Mouse (Mus musculus): ENCODE results near the gene Hspb6. TPM values are rescaled to one million over a fixed set of nuclear protein-coding genes. Genes with fewer than 3 reads are reported as not detected.

Hspb6 gene
- polyA plus RNA-seq, 1 experiment from 2014 or later = 7.8 TPM

DNA sequence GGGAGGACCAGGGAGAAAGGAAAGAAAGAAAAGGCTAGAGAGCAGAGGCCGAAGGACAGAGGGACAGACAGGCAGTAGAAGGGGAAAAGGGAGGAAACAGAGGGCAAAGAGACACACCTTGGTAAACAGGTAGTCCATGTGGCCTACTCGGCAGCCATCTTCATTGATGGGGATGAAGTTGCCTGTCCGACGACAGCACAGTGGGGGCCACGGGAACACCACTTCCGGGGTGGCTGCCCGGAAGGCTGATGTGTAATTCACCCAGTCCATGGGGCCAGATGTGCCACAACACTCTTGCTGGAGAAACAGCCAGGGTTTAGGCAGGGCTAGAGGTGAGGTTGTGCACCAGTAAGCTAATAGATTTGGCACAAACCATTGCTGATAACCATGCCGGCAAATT is 53.0 kb downstream of the Hspb6 start:
- WGBS = 88% methylated on average over 8 of the region's 8 CpGs
- Histone ChIP-seq H3K4me2 (no peak overlapping the region), H3K9me3 (no peaks in the 10 kb centered on the region), H3K27ac (no peak overlapping the region), H3K4me1 (replicated peaks) (peaks cover 9% of the 10 kb centered on the region; the same call in 1 of the 2 replicates), H3K9ac (peak overlapping the region; percentile 24; the same call in 1 of the 2 replicates), H3K27me3 (no peaks in the 10 kb centered on the region), H3K36me3 (no peaks in the 10 kb centered on the region), H3K4me3 (no peak overlapping the region)
- ATAC-seq (ENCODE audit: low FRiP score) = no peak

Small RNA genes within 50 kb of the gene (microRNA-seq; reads per million reads assigned to microRNA genes)
- gene Gm38670 (not detected), gene Mir3569 (not detected)

Other genes with a start within 250 kb of the Hspb6 start
- 118 and 126 TPM in 2 replicates for gene Alkbh6, start 243.5 kb upstream of the Hspb6 start, polyA plus RNA-seq (2015; fragmentation: Nextera tagmentation; extraction: Ambion mirVana)
- gene Syne4, start 237.4 kb upstream of the Hspb6 start, polyA plus RNA-seq (2015; fragmentation: Nextera tagmentation; extraction: Ambion mirVana) = 13.1 and 16.8 TPM in 2 replicates
- 0.36 TPM in 1 of 2 replicates, not detected in the other for gene E130208F15Rik, start 230.4 kb upstream of the Hspb6 start, polyA plus RNA-seq (2015; fragmentation: Nextera tagmentation; extraction: Ambion mirVana)
- gene Sdhaf1, start 228.3 kb upstream of the Hspb6 start, polyA plus RNA-seq (2015; fragmentation: Nextera tagmentation; extraction: Ambion mirVana) = 21.4 and 21.6 TPM in 2 replicates
- gene Lrfn3, start 189.4 kb upstream of the Hspb6 start, polyA plus RNA-seq (2015; fragmentation: Nextera tagmentation; extraction: Ambion mirVana) = 13.2 and 13.4 TPM in 2 replicates
- 29.8 and 38.1 TPM in 2 replicates for gene Tyrobp, start 138.4 kb upstream of the Hspb6 start, polyA plus RNA-seq (2015; fragmentation: Nextera tagmentation; extraction: Ambion mirVana)
- gene Hcst, start 132.3 kb upstream of the Hspb6 start, polyA plus RNA-seq (2015; fragmentation: Nextera tagmentation; extraction: Ambion mirVana) = 0.52 and 0.88 TPM in 2 replicates
- gene Nfkbid, start 130.4 kb upstream of the Hspb6 start, polyA plus RNA-seq (2015; fragmentation: Nextera tagmentation; extraction: Ambion mirVana) = 2.0 TPM in 2 replicates
- gene Aplp1, start 106.6 kb upstream of the Hspb6 start, polyA plus RNA-seq (2015; fragmentation: Nextera tagmentation; extraction: Ambion mirVana) = 583 and 599 TPM in 2 replicates
- gene Kirrel2, start 94.5 kb upstream of the Hspb6 start, polyA plus RNA-seq (2015; fragmentation: Nextera tagmentation; extraction: Ambion mirVana) = 6.6 and 10.0 TPM in 2 replicates
- 0.94 and 1.8 TPM in 2 replicates for gene Nphs1, start 93.9 kb upstream of the Hspb6 start, polyA plus RNA-seq (2015; fragmentation: Nextera tagmentation; extraction: Ambion mirVana)
- gene Prodh2, start 58.6 kb upstream of the Hspb6 start, polyA plus RNA-seq (2015; fragmentation: Nextera tagmentation; extraction: Ambion mirVana) = not detected in 2 replicates
- 103 and 111 TPM in 2 replicates for gene Arhgap33, start 17.1 kb upstream of the Hspb6 start, polyA plus RNA-seq (2015; fragmentation: Nextera tagmentation; extraction: Ambion mirVana)
- gene Proser3, start 121 bp downstream of the Hspb6 start, polyA plus RNA-seq (2015; fragmentation: Nextera tagmentation; extraction: Ambion mirVana) = 8.1 and 8.4 TPM in 2 replicates
- 51.7 and 57.9 TPM in 2 replicates for gene Lin37, start 7.7 kb downstream of the Hspb6 start, polyA plus RNA-seq (2015; fragmentation: Nextera tagmentation; extraction: Ambion mirVana)
- 98.9 and 105 TPM in 2 replicates for gene U2af1l4, start 11.1 kb downstream of the Hspb6 start, polyA plus RNA-seq (2015; fragmentation: Nextera tagmentation; extraction: Ambion mirVana)
- 15.4 and 19.8 TPM in 2 replicates for gene Gm49396, start 11.2 kb downstream of the Hspb6 start, polyA plus RNA-seq (2015; fragmentation: Nextera tagmentation; extraction: Ambion mirVana)
- gene Psenen, start 11.4 kb downstream of the Hspb6 start, polyA plus RNA-seq (2015; fragmentation: Nextera tagmentation; extraction: Ambion mirVana) = 134 and 139 TPM in 2 replicates
- gene Igflr1, start 13.2 kb downstream of the Hspb6 start, polyA plus RNA-seq (2015; fragmentation: Nextera tagmentation; extraction: Ambion mirVana) = 5.3 and 6.1 TPM in 2 replicates
- 10.7 and 11.3 TPM in 2 replicates for gene Kmt2b, start 36.5 kb downstream of the Hspb6 start, polyA plus RNA-seq (2015; fragmentation: Nextera tagmentation; extraction: Ambion mirVana)
- gene Zbtb32, start 46.7 kb downstream of the Hspb6 start, polyA plus RNA-seq (2015; fragmentation: Nextera tagmentation; extraction: Ambion mirVana) = 0.21 and 0.25 TPM in 2 replicates
- 0.49 and 0.63 TPM in 2 replicates for gene Upk1a, start 60.7 kb downstream of the Hspb6 start, polyA plus RNA-seq (2015; fragmentation: Nextera tagmentation; extraction: Ambion mirVana)
- gene Cox6b1, start 74.0 kb downstream of the Hspb6 start, polyA plus RNA-seq (2015; fragmentation: Nextera tagmentation; extraction: Ambion mirVana) = 1,107 TPM in 2 replicates
- not detected in 2 replicates for gene Etv2, start 83.7 kb downstream of the Hspb6 start, polyA plus RNA-seq (2015; fragmentation: Nextera tagmentation; extraction: Ambion mirVana)
- gene Rbm42, start 98.1 kb downstream of the Hspb6 start, polyA plus RNA-seq (2015; fragmentation: Nextera tagmentation; extraction: Ambion mirVana) = 137 and 140 TPM in 2 replicates
- gene Haus5, start 112.8 kb downstream of the Hspb6 start, polyA plus RNA-seq (2015; fragmentation: Nextera tagmentation; extraction: Ambion mirVana) = 23.2 and 27.1 TPM in 2 replicates
- gene Pmis2, start 119.4 kb downstream of the Hspb6 start, polyA plus RNA-seq (2015; fragmentation: Nextera tagmentation; extraction: Ambion mirVana) = not detected in 2 replicates
- gene 2200002J24Rik, start 146.7 kb downstream of the Hspb6 start, polyA plus RNA-seq (2015; fragmentation: Nextera tagmentation; extraction: Ambion mirVana) = not detected in 2 replicates
- 1.2 and 1.6 TPM in 2 replicates for gene Atp4a, start 160.0 kb downstream of the Hspb6 start, polyA plus RNA-seq (2015; fragmentation: Nextera tagmentation; extraction: Ambion mirVana)
- 232 and 243 TPM in 2 replicates for gene Tmem147, start 177.4 kb downstream of the Hspb6 start, polyA plus RNA-seq (2015; fragmentation: Nextera tagmentation; extraction: Ambion mirVana)
- 1.3 and 1.7 TPM in 2 replicates for gene Gapdhs, start 191.5 kb downstream of the Hspb6 start, polyA plus RNA-seq (2015; fragmentation: Nextera tagmentation; extraction: Ambion mirVana)
- gene Sbsn, start 199.3 kb downstream of the Hspb6 start, polyA plus RNA-seq (2015; fragmentation: Nextera tagmentation; extraction: Ambion mirVana) = 1.3 and 1.7 TPM in 2 replicates
- 0.52 and 0.70 TPM in 2 replicates for gene Dmkn, start 211.6 kb downstream of the Hspb6 start, polyA plus RNA-seq (2015; fragmentation: Nextera tagmentation; extraction: Ambion mirVana)
- 1.1 TPM in 1 of 2 replicates, not detected in the other for gene Krtdap, start 235.7 kb downstream of the Hspb6 start, polyA plus RNA-seq (2015; fragmentation: Nextera tagmentation; extraction: Ambion mirVana)